Mouse (Mus musculus): ENCODE data around the gene Myl7.

Myl7 gene

GRCm38 (mm10) chr11:5868324-5868723 lies 30.3 kb downstream of the Myl7 start:
- DNase-seq (ENCODE audit: extremely low spot score, low read depth, low spot score): no peak

- DNase-seq (ENCODE audit: extremely low spot score, low read depth, low spot score): no peak
These were observed 31.4 kb downstream of the Myl7 start for GRCm38 (mm10) chr11:5867196-5867595.

GRCm38 (mm10) chr11:5862394-5863105 lies 36.0 kb downstream of the Myl7 start:
- no peak for DNase-seq (ENCODE audit: extremely low spot score, low read depth, low spot score)

GRCm38 (mm10) chr11:5861678-5862393 lies 36.7 kb downstream of the Myl7 start, which contains the start of gene Aebp1:
Aebp1 (plus strand) TSS chr11:5861947.
- DNase-seq (ENCODE audit: extremely low spot score, low read depth, low spot score): no peak

GRCm38 (mm10) chr11:5860639-5861038 lies 37.9 kb downstream of the Myl7 start:
- DNase-seq (ENCODE audit: extremely low spot score, low read depth, low spot score): no peak

- DNase-seq (ENCODE audit: extremely low spot score, low read depth, low spot score): no peak
These were observed 38.6 kb downstream of the Myl7 start for GRCm38 (mm10) chr11:5859883-5860550.

GRCm38 (mm10) chr11:5858723-5859122 lies 39.9 kb downstream of the Myl7 start:
- no peak for DNase-seq (ENCODE audit: extremely low spot score, low read depth, low spot score)

GRCm38 (mm10) chr11:5856479-5857130 lies 42.0 kb downstream of the Myl7 start:
- no peak for DNase-seq (ENCODE audit: extremely low spot score, low read depth, low spot score)

GRCm38 (mm10) chr11:5855902-5856301 lies 42.7 kb downstream of the Myl7 start:
- no peak for DNase-seq (ENCODE audit: extremely low spot score, low read depth, low spot score)

GRCm38 (mm10) chr11:5855481-5855880 lies 43.1 kb downstream of the Myl7 start:
- no peak for DNase-seq (ENCODE audit: extremely low spot score, low read depth, low spot score)

GRCm38 (mm10) chr11:5852314-5852713 lies 46.3 kb downstream of the Myl7 start:
- no peak for DNase-seq (ENCODE audit: extremely low spot score, low read depth, low spot score)

GRCm38 (mm10) chr11:5851021-5851736 lies 47.4 kb downstream of the Myl7 start:
- no peak for DNase-seq (ENCODE audit: extremely low spot score, low read depth, low spot score)

GRCm38 (mm10) chr11:5850452-5850851 lies 48.1 kb downstream of the Myl7 start:
- DNase-seq (ENCODE audit: extremely low spot score, low read depth, low spot score): no peak

GRCm38 (mm10) chr11:5849316-5849715 lies 49.3 kb downstream of the Myl7 start:
- DNase-seq (ENCODE audit: extremely low spot score, low read depth, low spot score): no peak

- DNase-seq (ENCODE audit: extremely low spot score, low read depth, low spot score): no peak
These were observed 49.8 kb downstream of the Myl7 start for GRCm38 (mm10) chr11:5848741-5849140.

- no peak for DNase-seq (ENCODE audit: extremely low spot score, low read depth, low spot score)
These were observed 51.8 kb downstream of the Myl7 start for GRCm38 (mm10) chr11:5846639-5847345.
